Mouse (Mus musculus): ENCODE data around the gene Itga6. TPM values are rescaled to one million over a fixed set of nuclear protein-coding genes. Genes with fewer than 3 reads are reported as not detected.

Itga6 gene
- polyA plus RNA-seq, 1 experiment from 2014 or later = 93.7 TPM

DNA sequence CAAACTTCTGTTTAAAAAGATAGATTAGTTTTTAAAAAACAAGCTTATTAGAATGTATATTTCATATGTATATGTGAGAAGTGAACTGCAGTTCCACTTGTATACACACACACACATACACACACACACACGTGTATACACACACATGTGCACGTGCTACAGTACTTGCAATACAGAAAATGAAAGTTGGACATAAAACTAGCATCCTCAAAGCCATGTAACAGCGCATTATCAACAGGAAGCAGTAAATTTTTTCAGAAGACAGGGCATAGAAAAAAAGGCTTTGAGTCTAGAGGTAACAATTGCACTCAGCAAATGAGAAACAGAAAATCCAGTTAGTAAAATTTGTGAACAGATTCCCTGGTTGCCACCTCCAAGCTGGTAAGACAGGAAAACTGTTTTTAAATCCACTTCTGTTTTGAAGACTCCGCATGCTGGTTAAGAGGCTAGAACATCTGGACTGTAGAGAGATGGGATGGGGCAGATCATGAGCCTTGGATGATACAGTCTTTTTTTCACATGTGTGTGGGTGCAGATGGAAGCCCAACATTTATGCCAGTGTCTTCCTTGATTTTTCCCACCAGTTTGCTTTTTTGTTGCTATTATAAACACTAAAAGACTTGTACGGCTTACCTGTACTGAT lies 118.2 kb downstream of the Itga6 start:
- Histone ChIP-seq H3K36me3 (peaks cover under 1% of the 10 kb centered on the region; the same call in 1 of the 2 replicates), H3K27me3 (ENCODE audit: insufficient read depth, poor library complexity, severe bottlenecking) (no peaks in the 10 kb centered on the region), H3K9me3 (no peaks in the 10 kb centered on the region), H3K4me1 (peaks cover 11% of the 10 kb centered on the region), H3K4me3 (no peak overlapping the region), H3K27ac (no peak overlapping the region)
- 86% methylated on average over 5 of the region's 5 CpGs for WGBS
- DNase-seq (ENCODE audit: low spot score) = no peak

DNA sequence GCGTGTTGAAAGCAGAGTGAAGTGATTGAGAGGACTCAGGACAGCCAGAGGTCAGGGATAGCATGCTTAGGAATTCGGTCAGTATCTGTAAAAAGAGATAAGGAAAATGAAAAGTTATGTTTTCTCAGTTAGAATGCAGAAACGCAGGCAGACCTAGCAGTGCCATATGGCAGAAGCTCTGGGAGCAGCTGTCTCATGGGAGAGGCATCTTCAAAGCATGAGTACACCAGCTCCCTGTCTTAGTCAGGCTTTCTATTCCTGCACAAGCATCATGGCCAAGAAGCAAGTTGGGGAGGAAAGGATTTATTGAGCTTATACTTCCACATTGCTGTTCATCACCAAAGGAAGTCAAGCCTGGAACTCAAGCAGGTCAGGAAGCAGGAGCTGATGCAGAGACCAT lies 119.6 kb downstream of the Itga6 start:
- no peaks in the 10 kb centered on the region for H3K36me3 ChIP-seq
- WGBS = 27% methylated on average over 3 of the region's 3 CpGs
- DNase-seq (ENCODE audit: low spot score) = no peak
- no peaks in the 10 kb centered on the region for H3K9me3 ChIP-seq
- H3K27ac ChIP-seq = no peak overlapping the region
- H3K27me3 ChIP-seq (ENCODE audit: insufficient read depth, poor library complexity, severe bottlenecking) = no peaks in the 10 kb centered on the region
- H3K4me1 ChIP-seq = peaks cover 11% of the 10 kb centered on the region
- no peak overlapping the region for H3K4me3 ChIP-seq

DNA sequence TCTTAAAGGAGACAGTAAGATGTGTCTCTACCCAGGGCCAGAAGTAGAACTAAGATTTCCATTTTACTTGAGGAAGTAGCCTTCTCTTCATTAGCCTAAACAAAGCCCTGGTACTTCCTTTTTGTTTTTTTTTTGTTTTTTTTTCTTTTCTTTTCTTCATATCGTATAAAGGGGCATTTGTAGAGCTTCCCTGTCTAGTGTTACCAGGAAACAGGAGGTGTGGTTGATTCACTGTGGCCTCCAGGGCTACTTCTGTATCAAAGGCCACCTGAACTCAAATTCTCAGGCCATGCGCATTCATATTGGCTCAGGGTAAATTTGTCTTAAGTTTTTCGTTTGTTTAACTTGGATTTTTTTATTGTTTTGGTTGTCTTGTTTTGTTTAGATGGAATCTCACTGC lies 120.5 kb downstream of the Itga6 start:
- Histone ChIP-seq H3K36me3 (no peaks in the 10 kb centered on the region), H3K27me3 (ENCODE audit: insufficient read depth, poor library complexity, severe bottlenecking) (no peaks in the 10 kb centered on the region), H3K4me1 (peaks cover 11% of the 10 kb centered on the region), H3K9me3 (no peaks in the 10 kb centered on the region), H3K4me3 (no peak overlapping the region), H3K27ac (no peak overlapping the region)
- 66% methylated on average over 3 of the region's 3 CpGs for WGBS
- no peak for DNase-seq (ENCODE audit: low spot score)

DNA sequence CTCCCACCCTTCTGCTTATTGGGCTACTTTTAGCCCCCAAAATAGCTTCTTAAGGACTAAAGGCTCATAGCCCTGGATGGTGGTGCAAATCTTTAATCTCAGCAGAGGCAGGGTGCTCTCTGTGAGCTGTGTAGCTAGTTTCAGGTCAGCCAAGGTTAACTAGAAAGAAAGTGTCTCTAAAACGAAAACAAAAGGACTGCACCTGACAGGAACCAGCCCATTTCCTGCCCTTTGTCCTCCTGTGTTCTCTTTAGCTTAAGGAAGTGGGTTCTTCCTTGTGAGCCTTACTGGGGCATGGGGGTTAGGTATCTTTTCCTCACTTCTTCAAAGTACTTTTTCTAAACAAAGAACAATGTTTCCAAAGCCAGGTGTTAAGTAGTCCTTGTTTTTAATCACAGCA lies 121.1 kb downstream of the Itga6 start:
- Histone ChIP-seq H3K4me1 (peaks cover 11% of the 10 kb centered on the region), H3K36me3 (no peaks in the 10 kb centered on the region), H3K9me3 (no peaks in the 10 kb centered on the region), H3K27me3 (ENCODE audit: insufficient read depth, poor library complexity, severe bottlenecking) (no peaks in the 10 kb centered on the region), H3K27ac (0 out of 2 replicates have a peak overlapping the region, but pooled peaks have one; percentile 10), H3K4me3 (no peak overlapping the region)
- DNase-seq (ENCODE audit: low spot score) = no peak
- 61% methylated on average over 1 of the region's 1 CpGs for WGBS

DNA sequence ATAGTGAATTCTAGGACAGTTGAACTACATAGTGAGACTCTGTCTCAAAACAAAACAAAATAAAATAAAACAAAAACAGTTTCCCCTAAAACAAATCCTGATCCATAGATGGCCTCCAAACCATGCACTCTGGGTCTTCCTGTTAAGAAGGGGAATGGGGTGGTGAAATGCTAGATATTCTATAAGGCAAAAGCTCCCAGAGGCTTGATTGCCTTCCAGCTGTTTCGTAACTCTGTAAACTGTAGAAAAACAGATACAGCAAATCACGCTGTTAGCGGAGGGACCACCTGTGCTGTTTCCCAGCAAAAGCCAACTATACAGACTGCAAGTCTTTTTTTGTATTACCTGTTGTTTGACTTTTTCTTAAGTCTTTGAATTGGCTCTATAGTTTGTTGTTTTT lies 121.6 kb downstream of the Itga6 start:
- no peak overlapping the region for H3K4me3 ChIP-seq
- no peak for DNase-seq (ENCODE audit: low spot score)
- no peaks in the 10 kb centered on the region for H3K27me3 ChIP-seq (ENCODE audit: insufficient read depth, poor library complexity, severe bottlenecking)
- H3K4me1 ChIP-seq = peaks cover 11% of the 10 kb centered on the region
- H3K27ac ChIP-seq = no peak overlapping the region
- no peaks in the 10 kb centered on the region for H3K36me3 ChIP-seq
- H3K9me3 ChIP-seq = no peaks in the 10 kb centered on the region
- WGBS = 76% methylated on average over 3 of the region's 3 CpGs

DNA sequence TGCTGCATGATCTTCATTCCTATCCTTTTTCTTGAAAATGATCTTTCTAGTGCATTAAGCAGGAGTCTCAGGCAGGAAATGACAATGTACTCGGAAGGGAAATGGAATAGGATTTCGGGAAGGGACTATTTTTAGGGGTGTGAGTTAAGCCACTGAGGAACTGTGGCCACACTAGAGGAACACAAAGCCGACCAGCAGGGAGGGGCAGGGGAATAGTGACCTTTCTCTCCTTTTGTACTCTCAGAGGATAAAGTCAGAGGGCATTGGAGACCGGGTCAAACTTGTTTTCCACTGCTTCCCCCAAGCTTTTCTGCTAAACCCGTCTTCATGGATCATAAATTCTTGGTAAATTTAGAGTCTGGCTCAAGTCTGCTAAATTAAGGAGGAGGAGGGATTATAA lies 122.1 kb downstream of the Itga6 start:
- Histone ChIP-seq H3K4me3 (no peak overlapping the region), H3K36me3 (no peaks in the 10 kb centered on the region), H3K9me3 (no peaks in the 10 kb centered on the region), H3K27me3 (ENCODE audit: insufficient read depth, poor library complexity, severe bottlenecking) (no peaks in the 10 kb centered on the region), H3K4me1 (peaks cover 11% of the 10 kb centered on the region), H3K27ac (peak overlapping the region; percentile 37; the same call in 1 of the 2 replicates)
- WGBS = 27% methylated on average over 5 of the region's 5 CpGs
- no peak for DNase-seq (ENCODE audit: low spot score)

DNA sequence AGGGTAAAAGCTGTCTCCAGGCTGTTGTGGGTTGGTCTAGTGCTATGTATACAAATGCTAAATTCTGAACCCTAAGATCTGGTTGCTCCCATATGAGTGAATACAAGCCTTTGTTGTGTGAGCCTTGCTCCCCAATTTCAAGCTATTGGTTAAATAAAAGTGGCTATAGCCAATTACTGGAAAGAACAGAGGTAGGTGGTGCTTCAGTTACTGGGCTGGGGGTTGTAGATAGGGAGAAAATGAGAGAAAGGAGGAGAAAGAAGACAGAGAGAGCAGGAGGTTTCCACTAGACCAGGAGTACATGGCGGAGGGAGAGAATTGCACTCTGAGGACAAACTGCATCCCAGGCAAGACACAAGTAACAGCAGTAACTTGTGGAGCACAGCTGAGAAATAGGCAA lies 122.8 kb downstream of the Itga6 start:
- no peak overlapping the region for H3K4me3 ChIP-seq
- no peaks in the 10 kb centered on the region for H3K9me3 ChIP-seq
- H3K27ac ChIP-seq = no peak overlapping the region
- no peaks in the 10 kb centered on the region for H3K36me3 ChIP-seq
- H3K27me3 ChIP-seq (ENCODE audit: insufficient read depth, poor library complexity, severe bottlenecking) = no peaks in the 10 kb centered on the region
- DNase-seq (ENCODE audit: low spot score) = no peak
- H3K4me1 ChIP-seq = peaks cover 11% of the 10 kb centered on the region
- WGBS = 84% methylated on average over 1 of the region's 1 CpGs

DNA sequence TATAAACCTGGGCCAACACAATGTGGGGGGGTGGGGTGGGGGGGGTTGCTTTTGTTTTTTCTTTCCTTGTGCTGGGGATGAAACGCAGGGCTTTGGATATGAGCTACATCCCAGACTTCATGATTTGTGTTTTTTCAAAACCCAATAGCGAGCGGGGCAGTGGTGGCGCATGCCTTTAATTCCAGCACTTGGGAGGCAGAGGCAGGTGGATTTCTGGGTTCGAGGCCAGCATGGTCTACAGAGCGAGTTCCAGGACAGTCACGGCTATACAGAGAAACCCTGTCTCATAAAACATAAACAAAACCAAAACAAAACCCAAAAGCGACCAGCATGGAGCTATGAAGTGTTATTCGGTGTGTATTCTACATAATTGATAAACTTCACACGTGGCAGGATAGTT lies 126.7 kb downstream of the Itga6 start:
- Histone ChIP-seq H3K27ac (peak overlapping the region; percentile 98; the same call in 1 of the 2 replicates), H3K9me3 (no peaks in the 10 kb centered on the region), H3K4me1 (peaks cover 16% of the 10 kb centered on the region), H3K36me3 (no peaks in the 10 kb centered on the region), H3K4me3 (peak overlapping the region; percentile 92), H3K27me3 (ENCODE audit: insufficient read depth, poor library complexity, severe bottlenecking) (no peaks in the 10 kb centered on the region)
- 73% methylated on average over 10 of the region's 10 CpGs for WGBS
- no peak for DNase-seq (ENCODE audit: low spot score)

DNA sequence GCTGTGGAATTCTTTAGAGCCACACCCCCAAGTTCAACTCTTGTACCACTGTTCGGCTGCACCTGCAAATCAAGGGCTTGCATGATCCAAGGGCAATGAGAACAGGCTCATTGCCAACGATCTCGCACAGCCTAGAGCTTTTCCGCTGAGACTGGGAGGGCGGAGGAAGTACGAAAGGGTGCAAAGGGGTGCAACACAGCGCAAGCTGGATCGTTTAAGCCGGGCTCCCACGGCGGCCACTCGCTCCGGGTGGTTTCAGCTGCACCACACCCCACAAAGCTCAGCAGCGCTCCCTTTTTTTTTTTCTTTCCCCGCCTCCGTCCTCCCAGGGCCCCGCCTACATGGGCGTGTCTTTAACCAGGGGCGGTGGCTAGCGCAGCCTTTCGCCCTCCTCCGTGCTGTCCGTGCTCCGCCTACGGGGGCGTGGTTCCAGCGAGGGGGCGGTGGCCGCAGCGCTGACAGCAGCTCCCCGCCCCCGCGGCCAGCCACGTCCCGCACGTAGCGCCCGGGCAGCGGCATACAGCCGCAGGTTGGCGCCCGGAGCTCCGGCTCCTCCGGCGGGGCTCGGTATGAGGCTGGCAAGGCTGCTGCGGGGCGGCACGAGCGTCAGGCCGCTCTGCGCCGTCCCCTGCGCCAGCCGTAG lies 127.5 kb downstream of the Itga6 start, which contains the start of gene Pdk1:
TSS of gene Pdk1 (plus strand) at position 424 of the 643 bp plus-strand sequence.
- Histone ChIP-seq H3K36me3 (no peaks in the 10 kb centered on the region), H3K27ac (peak within 1 kb of the TSS; percentile 98), H3K27me3 (ENCODE audit: insufficient read depth, poor library complexity, severe bottlenecking) (no peaks in the 10 kb centered on the region), H3K4me3 (peak within 1 kb of the TSS; percentile 92), H3K4me1 (peaks cover 16% of the 10 kb centered on the region), H3K9me3 (no peaks in the 10 kb centered on the region)
- under 1% methylated on average over 55 of the region's 55 CpGs for WGBS
- peak; percentile 98 for DNase-seq (ENCODE audit: low spot score)

DNA sequence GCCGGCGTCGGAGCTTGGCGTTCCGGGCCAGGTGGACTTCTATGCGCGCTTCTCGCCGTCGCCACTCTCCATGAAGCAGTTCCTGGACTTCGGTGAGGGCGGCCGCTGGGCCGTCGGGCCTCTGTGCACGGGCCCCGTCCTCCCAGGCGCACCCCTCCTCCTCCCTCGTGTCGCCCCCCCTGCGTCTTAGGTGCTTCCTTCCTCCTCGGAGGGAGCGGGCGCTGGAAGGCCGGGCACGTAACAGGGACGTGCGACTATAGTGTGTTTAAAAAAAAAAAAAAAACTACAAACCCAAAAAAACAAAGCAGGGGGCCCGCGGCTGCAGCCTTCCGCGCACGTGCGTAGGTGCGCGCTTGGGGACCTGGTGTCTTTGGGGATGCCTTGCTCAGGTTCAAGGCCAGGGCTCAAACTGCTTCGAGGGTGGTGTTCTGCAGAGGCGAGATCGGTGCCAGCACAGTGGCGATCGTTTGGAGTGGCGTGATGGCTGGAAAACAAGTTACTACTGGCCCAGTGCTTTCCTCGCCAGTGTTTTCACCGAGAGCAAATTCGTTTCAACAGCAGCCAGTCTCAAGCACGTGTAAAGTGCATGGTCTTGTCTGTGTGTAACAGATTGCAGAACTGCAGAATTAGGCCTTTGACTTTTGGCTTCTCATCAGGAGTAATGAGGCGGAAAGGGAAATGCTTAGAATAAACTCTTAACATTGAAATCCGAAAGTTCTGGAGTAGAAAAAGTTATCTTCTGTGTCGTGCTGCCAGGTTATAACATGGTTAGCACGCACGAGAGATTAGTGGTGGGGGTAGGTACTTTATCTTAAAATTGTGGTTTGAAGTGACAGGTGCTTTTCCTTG lies 128.3 kb downstream of the Itga6 start:
- Histone ChIP-seq H3K9me3 (no peaks in the 10 kb centered on the region), H3K4me1 (peaks cover 16% of the 10 kb centered on the region), H3K27ac (peak overlapping the region; percentile 98), H3K36me3 (no peaks in the 10 kb centered on the region), H3K27me3 (ENCODE audit: insufficient read depth, poor library complexity, severe bottlenecking) (no peaks in the 10 kb centered on the region), H3K4me3 (peak overlapping the region; percentile 92)
- WGBS = 2% methylated on average over 50 of the region's 51 CpGs
- peak; percentile 82 for DNase-seq (ENCODE audit: low spot score)

DNA sequence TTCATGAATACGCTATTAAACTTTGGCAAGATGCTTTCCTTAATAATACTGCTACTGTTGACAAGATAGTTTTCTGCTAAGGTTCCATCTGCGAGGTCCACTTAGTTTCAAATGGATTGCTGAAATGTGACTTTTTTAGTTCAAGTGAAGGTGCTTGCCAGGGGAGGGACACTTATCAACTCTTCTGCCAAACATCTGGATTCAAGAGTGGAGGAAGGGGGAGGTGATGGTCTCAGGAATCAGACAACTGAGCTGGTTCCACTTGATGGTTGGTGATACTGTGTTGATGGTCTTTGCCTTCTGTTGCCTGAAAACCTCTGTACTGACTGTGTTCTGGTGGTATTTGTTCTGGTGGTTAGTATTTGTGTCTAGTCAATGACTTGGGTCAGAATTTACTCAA lies 129.0 kb downstream of the Itga6 start:
- DNase-seq (ENCODE audit: low spot score) = no peak
- H3K9me3 ChIP-seq = no peaks in the 10 kb centered on the region
- peaks cover 16% of the 10 kb centered on the region for H3K4me1 ChIP-seq
- peak overlapping the region; percentile 92 for H3K4me3 ChIP-seq
- 60% methylated on average over 2 of the region's 2 CpGs for WGBS
- no peaks in the 10 kb centered on the region for H3K36me3 ChIP-seq
- no peaks in the 10 kb centered on the region for H3K27me3 ChIP-seq (ENCODE audit: insufficient read depth, poor library complexity, severe bottlenecking)
- H3K27ac ChIP-seq = peak overlapping the region; percentile 98

DNA sequence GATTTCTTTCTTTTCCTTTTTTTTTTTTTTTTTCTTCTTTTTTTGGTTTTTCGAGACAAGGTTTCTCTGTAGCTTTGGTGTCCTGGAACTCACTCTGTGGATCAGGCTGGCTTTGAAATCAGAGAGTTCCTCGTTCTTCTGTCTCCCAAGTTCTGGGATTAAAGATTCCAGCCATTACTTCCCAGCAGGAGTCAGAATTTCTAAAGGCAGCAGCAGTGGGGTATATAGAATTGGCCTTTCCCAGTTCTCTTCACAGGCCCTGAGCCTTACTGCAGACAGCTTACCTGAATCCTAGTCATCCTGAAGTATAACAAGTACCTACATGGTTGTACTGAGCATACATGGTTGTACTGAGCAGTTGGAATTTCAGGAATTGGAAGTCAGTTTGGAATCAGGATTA lies 129.4 kb downstream of the Itga6 start:
- WGBS = 58% methylated on average over 2 of the region's 2 CpGs
- Histone ChIP-seq H3K27ac (no peak overlapping the region), H3K4me1 (peaks cover 16% of the 10 kb centered on the region), H3K36me3 (no peaks in the 10 kb centered on the region), H3K9me3 (no peaks in the 10 kb centered on the region), H3K27me3 (ENCODE audit: insufficient read depth, poor library complexity, severe bottlenecking) (no peaks in the 10 kb centered on the region), H3K4me3 (peak overlapping the region; percentile 92)
- DNase-seq (ENCODE audit: low spot score) = no peak

DNA sequence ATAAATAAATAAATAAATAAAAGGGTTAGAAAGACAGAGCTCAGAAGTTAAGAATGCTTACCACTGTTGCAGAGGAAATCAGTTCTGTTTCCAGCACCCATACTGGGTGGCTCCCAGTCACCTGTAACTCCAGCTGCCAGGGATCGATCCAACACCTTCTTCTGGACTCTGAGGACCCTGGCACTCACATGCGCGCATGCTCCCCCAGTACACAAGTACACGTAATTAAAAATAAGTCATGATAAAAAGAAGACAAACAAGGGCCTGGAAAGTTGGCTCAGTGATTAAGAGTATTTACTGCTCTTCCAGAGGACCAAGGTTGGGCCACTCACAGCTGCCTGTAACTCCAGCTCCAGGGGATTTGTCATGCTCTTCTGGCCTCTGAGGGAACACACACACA lies 132.4 kb downstream of the Itga6 start:
- no peak overlapping the region for H3K27ac ChIP-seq
- H3K4me3 ChIP-seq = no peak overlapping the region
- H3K9me3 ChIP-seq = no peaks in the 10 kb centered on the region
- 84% methylated on average over 4 of the region's 4 CpGs for WGBS
- no peaks in the 10 kb centered on the region for H3K27me3 ChIP-seq (ENCODE audit: insufficient read depth, poor library complexity, severe bottlenecking)
- no peak for DNase-seq (ENCODE audit: low spot score)
- peaks cover 26% of the 10 kb centered on the region for H3K36me3 ChIP-seq
- H3K4me1 ChIP-seq = peaks cover 16% of the 10 kb centered on the region

Measured in heart, embryonic 10.5 days (tissue).